Mouse (Mus musculus) cerebellum, adult 9-11 months (tissue): ENCODE results near the gene Senp2.
A peak's percentile ranks its signal among the peaks of the same experiment; 100 is the strongest.
"Not testable (repeated sequence)": the region's sequence is repeated elsewhere in the genome, so short reads cannot be mapped to it uniquely, and the experiment has no call there.

Source experiments
- DNase-seq: peaks from one replicate; pipeline ENCODE4 v3.0.0; 2022

The Senp2 gene

DNA sequence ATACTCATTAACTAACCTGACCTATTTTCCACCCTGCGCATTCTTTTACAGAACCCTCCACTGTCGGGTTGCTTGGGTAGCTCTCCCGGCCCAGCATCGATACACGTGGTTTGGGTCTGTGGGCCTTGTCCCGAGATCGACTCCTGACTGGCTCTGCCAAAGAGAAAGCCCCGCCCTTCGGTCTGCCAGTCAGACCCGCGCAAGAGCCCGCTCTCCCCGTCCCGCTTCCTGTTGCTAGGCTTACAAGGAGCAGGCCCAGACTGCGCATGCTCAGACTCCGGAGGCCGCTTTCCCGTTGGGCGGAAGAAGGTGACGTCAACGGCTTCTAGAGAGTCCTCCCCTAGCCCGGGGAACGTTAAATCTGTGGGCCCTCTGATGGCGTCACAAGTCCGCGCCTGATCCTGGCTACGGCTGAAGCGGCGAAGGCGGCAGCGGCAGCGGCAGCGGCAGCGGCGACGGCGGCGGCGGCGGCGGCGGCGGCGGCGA lies at the start of gene Senp2:
Senp2 (plus strand) TSS at position 386 of the 486 bp plus-strand sequence.
- peak; percentile 100 for DNase-seq

DNA sequence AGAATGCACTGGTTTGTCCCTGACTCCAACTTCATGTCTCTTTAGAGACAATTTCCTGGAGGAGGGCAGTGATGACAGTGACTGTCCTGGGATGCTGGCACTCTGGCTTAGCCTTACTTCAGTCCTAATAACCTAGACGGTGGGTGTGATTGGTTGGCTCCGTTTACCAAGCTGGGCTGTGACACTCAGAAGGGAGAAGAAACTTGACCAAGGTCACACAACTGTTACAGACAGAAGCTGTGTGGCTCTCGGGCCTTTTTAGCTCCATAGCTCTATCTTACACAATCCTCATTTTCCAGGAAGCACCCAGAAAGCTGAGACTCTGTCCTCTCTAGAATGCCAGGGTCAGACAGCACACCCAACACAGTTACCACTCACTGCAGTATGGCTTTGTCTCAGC lies 43.7 kb upstream of the Senp2 start:
- DNase-seq: no peak

DNA sequence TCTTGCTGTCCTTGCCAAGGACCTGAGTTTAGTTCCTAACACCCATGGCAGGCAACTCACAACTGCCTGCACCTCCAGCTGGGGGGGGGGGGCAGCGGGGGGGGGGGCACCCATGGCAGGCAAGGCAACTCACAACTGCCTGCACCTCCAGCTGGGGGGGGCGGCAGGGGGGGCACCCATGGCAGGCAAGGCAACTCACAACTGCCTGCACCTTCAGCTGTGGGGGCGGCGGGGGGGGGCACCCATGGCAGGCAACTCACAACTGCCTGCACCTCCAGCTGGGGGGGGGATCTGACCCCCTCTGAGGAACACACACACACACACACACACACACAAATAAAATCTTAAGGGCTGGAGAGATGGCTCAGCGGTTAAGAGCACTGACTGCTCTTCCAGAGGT lies 39.4 kb upstream of the Senp2 start:
- no peak for DNase-seq

DNA sequence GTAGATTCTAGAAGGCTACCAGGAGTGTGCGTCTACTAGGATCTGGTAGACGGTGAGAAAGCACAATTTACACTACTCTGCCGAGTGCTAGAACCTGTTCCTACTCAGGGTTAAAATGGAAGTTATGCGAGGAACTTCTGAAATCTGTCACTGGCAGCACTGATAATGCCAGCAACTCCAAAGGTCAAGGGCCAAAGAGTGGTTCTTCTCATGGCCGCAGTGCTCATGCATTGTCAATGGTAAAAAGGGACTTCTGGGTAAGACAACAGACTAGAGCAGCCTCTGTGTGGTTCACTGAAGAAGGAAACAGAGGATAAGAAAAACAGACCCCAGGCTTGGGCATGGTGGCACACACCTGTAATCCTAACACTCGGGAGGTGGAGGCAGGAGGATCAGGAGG lies 38.7 kb upstream of the Senp2 start:
- DNase-seq: no peak

DNA sequence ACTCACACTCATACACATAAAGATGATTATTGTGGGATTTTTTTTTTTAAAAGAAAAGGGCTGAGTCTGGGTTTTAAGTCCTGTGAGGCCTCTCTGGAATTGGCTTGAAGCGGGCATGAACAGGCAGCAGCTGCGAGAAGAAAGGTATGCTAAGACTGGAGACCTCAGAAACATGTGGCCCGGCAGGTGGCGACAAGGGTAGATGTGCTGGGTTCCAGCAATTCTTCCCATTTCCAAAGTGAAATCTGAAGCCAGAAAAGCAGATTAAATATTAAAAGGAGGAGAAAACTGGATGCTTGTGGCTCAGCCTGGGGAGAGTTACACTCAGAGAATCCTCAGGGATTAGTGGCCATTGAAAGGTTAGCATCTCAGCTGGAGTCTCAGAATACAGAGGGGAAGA lies 37.8 kb upstream of the Senp2 start:
- no peak for DNase-seq

DNA sequence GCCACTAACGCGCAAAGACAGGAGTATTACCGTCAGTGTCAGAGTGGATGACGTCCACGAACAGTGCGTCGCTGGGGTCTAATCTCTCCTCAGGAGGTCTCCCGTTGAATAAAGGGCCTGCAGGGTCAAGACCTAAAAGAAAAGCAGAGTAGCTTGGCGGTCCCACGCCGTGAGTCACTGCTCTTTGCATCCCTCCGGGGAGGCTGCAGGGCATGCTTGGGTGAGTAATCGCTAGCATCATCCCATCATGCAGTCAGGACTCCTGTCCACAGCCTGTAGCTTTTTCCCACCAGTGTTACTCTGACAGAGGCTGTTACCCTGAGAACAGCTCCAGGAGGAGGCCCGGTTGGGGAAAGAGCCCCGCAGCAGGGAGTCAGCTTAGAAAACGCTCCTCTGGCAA lies 33.1 kb upstream of the Senp2 start:
- no peak for DNase-seq

DNA sequence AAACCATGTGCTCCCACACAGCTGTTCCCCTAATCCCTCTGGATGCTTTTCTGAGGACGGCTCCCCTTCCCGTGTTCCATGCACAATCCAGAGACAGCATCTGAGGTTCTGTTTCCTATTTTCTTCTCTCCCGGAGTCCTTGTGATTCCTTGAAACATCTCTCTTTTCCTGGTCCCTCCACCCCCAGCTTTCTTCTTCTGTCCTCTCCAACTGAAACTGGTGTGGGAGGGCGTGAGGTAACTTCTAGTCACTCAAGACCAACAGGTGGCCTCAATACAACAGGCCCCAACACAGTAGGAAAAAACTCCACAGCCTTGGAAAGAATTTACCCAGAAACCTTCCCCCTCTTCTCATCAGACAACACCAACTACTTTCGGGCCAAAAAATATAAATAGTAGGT lies 31.9 kb upstream of the Senp2 start:
- no peak for DNase-seq

DNA sequence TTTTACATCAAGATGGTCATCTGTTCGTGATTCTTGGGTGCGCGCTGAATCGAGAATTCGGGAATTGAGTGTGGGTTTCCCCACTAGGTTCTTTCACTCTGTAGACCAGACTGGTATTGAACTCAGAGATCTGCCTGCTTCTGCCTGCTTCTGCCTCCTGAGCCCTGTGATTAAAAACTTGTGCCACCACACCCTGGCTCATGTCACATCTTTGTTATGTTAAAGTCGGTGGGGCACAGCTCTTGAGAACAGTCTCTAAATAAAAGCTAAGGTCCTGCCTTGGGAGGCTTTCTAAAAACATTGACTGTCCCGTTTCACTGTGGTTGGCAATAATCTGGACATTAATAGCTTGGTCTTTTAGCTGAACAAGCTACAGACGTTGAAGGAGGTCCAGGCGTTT lies 26.1 kb upstream of the Senp2 start:
- no peak for DNase-seq

DNA sequence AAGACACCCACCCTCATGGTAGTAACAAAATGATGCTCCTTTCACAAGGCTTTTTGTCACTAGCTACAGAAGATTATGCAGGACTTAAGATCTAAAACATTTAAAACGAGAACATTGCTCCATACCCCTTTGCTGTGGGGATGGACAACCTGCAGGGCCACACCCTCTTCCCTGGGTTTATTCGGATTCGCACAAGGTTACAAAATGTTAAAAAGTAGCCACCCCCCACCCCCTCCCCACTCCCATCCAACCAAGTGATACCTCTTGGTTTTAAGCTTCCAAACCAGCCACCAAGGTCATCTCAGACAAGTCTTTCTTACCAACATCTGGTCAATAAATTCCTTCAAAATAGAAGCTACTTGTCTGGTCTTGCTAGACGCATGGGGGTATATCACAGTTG lies 25.7 kb upstream of the Senp2 start:
- no peak for DNase-seq

DNA sequence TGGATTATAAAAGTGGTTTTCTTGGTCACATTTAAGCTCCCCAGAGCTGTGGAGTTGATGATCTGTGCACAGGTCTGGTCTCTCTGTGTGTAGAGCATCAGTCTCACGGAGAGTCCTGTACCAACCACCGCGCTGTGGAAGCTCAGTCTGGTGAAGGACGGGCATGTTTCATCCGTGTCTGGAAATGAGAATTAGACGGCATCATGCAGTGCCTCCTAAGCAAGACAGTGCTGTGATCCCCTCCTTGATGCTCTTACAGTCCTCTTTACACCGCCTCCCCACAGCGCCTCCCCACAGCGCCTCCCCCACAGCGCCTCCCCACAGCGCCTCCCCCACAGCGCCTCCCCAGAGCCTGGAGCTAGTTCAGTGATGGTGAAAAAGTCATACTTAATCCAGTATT lies 25.2 kb upstream of the Senp2 start:
- DNase-seq: no peak

DNA sequence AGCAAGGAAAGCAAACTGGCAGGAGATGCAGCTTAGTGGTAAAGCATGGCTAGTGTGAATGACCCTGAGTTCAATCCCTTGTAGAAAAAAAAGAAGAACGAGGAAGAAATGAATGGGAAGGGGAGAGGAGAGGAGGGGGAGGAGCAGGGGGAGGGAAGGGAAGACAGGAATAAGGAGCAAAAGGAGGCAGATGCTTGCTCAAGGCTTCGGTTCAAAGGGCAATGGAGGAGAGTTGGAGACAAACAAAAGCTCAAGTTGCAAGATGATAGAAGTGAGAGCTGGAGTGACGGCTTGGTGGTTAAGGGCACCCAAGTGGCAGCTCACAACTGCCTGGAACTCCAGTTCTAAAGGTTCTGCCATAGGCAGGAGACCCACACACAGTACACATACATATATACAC lies 23.1 kb upstream of the Senp2 start:
- DNase-seq: no peak

DNA sequence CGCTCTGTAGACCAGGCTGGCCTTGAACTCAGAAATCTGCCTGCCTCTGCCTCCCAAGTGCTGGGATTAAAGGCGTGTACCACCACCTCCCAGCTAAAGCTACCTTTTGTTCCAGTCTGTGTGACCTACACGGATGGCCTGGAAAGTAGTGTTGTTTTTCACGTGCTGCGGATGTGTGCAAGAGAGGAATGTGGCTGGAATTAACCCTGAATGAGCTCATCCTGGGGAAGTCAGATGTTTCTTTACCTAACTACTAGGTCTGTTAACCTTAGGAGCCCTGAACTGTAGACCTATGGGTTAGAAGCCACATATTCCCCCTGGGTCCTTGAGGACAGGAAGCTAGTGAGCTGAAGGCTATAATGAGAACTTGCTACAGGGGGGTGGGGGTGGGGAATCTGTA lies 21.3 kb upstream of the Senp2 start:
- no peak for DNase-seq

DNA sequence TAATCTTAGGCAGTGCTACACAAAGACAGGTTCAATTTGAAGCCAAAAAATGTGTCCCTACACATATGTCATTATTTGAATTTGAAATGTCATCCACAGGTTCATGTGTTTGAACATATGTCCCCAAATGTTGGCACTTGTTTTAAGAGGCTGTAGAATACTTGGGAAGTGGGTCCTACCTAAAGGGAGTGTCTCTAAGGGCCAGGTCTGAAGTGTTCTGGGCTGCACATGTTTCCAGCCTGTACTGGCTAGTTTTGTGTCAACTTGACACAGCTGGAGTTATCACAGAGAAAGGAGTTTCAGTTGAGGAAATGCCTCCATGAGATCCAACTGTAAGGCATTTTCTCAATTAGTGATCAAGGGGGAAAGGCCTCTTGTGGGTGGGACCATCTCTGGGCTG lies 18.4 kb upstream of the Senp2 start:
- not testable (repeated sequence) for DNase-seq

DNA sequence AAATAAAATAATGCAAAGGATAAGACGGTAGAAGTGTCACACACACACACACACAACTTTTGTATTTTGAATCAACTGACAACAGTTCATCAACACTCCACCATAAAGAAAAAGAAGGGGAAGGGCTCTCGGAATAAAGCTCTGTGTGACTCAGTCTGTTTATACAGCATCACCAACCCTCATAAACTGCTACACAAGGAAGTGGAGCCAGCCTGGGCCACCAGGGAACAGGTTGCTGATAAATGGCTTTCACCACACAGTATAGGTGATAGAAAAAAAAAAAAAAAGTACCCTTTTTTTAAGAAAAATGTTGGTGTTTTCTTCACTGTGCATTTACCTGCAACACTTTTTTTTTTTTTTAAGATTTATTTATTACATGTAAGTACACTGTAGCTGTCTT lies 17.5 kb upstream of the Senp2 start:
- DNase-seq: no peak

DNA sequence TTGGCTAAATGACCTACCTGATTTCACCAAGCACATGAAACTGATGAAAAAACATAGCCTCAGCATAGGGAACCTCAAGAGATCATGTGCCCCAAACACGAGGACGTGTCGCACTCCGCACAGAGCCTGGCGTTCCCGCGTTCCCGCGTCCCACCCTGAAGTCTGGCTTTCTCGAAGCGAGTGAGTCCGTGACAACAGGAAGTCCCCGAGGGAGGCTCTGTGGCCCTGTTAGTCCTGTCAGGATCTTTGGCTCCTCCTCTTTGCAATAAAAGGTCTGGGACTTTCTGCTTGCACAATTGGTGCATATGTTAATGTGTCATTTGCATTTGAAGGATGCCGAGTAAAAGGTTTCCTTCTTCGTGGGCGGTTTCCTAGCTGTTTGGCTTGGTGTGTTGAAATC lies 14.0 kb upstream of the Senp2 start, which contains the start of gene Liph:
Liph (minus strand) TSS at position 360 of the 400 bp plus-strand sequence.
- no peak for DNase-seq

DNA sequence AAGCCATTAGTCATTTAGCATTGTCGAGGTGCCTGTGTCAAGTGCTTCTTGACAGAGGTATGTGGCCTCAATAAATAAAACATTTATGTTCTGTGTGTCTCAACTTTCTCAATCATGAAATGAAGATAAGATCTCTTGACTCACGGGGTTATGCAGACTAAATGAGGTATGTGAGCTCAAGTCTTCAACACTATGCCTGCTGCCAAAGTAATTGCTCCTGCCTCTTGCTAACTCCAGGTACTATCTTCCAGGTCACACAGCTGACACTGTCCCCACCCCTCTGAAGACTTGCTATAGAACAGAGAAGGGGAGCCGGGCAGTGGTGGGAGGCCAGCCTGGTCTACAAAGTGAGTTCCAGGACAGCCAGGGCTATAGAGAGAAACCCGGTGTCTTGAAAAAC lies 12.9 kb upstream of the Senp2 start:
- no peak for DNase-seq

DNA sequence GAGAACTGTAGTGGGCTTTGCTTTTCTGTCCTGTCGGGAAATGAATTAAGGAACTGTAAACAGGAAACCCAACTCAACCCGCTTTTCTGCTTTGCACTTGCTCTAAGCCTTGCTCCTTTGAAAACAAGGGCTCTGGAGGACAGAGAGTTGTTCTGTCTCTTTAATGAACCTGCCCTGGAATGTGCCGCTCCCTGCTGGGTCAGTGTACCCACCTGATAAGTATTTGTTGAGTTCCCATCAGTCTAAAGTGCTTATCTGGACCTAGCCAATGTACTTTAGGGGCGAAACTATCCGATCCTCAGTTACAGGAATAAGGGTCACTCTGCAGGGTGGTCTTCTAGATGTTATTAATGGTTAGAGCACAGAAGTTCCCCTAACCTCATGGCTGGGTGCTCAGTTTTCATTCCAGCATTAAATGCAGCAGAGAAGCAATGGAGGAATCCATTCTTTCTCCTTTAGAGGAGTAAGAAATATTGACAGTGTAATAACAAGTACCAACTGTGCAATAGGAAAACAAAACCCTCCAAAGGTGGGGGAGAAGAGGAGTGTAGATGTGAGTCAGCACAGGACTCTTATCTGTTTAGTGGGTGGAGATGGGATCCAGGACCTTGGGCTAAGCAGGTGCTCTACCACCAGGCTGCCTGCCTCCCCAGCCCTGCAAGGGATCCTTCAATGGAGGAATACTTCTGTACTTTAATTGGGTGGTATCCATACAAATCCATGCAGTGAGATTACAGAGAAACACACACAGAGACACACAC lies 12.2 kb upstream of the Senp2 start:
- DNase-seq: no peak

DNA sequence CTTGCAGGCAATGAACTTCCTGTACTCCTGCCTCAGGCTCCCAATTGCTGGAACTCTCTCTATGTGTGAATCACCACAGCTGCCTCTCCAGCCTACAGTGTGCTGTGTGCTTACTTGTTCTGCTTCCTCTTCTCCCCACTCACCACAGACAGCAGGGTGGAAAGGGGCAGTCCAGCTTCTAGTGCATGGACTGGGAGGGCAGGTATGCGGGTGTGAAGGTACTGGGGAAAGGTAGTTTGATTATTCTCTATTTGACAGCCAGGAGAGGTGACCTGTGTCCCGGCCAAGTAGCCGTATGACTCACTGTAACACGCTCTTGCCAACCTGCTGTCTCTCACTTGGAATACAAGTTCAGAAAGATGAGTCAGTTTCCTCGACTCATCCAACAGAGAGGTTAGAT lies 11.2 kb upstream of the Senp2 start:
- no peak for DNase-seq

DNA sequence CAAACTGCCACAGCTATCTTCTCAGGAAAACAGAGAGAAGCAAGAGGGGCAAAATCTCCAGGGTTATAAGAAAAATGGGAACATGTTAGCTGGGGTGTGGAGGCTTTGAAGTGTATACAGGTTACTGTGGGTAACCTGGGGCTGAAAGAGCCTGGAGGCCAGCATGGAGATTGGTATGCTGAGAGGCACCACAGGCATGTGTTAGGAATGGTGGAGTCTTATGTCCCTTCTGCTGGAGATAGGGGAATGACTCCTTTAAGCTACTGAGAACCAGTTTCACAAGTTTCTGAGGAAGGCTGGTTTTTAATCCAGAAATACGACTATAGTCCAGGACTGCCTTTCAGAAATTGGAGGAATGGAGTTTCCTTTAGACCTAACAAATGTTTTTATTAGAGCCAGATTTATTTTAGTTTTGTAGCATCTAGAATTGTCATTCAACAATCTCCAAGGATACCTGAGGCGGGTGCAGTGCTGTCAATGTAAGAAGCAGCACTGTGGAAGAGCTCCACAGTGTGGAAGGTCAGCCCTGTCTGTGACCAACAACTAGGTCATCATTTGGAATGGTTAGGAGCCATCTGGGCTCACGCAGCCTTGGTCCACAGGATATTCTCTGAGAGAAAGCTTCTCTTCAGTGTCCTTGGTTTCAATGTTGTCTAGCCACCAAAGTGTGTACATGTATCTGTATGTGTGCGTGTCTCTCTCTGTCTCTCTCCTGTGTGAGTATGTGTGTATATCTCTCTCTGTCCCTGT lies 9.2 kb upstream of the Senp2 start:
- no peak for DNase-seq

DNA sequence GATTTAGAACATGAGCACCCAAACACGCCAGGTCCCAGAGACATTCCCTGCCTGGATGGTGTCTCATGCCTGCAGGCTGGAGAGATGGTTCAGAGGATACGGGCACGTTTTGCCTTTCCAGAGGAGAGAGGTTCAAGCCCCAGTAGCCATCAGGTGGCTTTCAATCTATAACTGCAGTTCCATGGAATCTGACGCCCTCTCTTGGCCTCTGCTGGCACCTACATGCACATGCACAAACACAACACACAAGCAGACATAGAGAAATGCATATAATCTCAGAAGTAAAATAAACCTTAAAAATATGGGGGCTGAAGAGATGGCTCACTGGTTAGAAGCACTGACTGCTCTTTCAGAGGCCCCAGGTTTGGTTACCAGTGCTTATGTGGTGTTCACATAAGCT lies 8.1 kb upstream of the Senp2 start:
- no peak for DNase-seq

DNA sequence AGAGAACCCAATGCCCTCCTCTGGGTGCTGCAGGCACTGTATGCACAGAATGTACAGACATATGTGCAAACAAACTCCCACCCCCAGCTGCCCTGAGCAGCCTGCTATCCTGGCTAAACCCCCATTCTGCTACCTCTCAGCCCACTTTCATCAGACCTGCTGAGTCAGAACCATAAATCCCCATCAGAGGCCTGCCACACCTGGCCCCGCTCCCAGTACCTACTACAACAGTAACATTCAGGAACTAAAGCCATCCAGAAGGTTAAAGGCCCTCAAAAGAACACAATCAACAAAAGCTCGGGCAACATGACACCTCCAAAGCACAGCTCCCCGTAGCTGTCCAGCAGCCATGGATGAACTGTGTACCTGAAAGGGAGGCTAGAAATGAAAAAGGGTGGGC lies 7.7 kb upstream of the Senp2 start:
- DNase-seq: no peak

DNA sequence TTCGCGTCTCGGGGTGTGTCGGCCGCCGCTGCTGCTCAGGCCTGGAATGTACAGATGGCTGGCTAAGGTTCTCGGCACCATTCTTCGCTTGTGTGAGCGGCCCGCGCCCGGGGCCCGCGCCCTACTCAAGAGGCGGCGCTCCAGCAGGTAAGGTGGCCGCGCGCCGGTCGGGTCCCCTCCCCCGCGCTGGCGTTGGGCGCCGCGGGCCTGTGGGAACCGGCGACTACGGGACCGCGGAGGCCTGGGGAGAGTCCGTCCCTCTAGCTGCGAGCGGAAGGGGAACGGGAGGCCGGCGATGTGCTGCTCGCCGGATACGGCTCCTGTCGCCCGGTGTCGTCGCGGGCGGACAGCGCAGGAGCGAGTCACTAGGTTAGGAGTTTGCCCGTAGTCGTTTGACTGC lies 312 bp downstream of the Senp2 start:
- DNase-seq: no peak

DNA sequence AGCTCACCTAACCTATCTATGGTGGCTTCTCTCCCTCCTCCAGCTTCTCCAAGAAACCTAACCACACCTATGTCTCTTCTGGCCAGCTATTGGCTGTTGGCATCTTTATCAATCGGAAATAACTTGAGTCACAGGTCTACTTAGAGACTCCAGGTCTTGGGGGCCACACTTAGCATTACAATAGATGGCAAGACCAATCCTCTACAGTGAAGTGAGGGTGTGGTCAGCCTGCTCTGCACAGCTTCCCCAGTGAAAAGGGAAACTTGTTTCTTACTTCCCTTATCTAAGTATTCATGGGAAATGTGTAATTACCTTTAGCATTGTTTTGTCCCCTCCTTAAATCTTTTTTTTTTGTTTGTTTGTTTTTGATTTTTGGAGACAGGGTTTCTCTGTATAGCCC lies 6.3 kb downstream of the Senp2 start:
- no peak for DNase-seq

DNA sequence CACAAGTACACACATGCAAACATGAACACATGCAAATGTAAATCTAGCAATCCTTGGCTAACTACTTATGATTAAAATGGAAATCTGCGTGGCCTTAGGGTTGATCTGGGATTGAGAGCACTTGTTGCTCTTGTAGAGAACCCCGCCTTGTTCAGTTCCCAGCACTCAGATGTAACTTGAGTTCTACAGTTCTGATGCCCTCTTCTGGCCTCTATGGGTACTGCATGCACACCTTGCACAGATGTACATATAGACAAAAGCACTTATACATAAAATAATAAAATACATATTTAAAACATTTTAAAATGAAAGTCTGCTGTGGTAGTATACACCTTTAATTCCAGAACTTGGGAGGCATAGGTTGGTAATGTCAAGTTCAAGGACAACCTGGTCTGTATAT lies 12.8 kb downstream of the Senp2 start:
- no peak for DNase-seq

DNA sequence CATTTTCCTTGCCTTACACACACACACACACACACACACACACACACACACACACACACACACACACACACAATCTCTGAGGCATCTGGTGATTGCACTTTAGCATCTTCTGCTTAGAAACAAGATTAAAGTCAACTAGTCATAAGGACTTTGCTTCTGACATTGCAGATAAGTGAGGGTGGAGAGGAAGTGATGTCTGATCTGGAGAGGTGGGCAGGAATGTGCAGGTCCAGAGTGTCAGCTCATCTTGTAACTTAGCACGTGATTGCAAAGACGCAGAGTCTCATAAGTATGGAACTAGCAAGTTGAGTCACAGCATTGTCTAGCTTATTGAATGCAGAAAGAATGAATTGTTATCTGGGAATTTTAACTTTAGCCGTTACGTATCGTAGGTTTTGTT lies 18.2 kb downstream of the Senp2 start:
- DNase-seq: no peak
